Mouse (Mus musculus) embryo, embryonic 11 days (tissue): ENCODE data around the gene Zp3r.
"Not testable (repeated sequence)": the region's sequence is repeated elsewhere in the genome, so short reads cannot be mapped to it uniquely, and the experiment has no call there.

Source experiments
- DNase-seq: peaks from one replicate; pipeline ENCODE4 v3.0.0-alpha.2; 2015

The Zp3r gene

DNA sequence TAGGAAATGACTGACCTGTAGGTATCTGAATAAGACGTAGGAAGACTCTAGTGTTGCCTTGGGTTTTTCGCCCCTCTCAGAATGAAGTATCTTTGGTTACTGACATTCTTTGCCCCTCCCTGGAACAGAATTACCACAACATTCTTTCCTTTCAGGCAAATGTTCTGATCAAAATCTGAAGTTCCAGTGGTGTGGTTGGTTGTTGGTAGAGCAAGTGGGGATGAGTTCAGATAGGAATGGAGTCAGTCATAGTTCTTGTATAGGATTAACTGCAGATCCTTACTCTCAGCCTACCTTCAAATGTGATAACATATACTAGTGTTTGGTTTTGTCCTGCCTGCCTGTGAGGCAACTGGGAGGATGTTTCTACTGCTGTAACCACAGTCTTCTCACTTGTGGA, at the start of gene Zp3r:
Gene Zp3r, minus strand, starts transcription at position 101 of the 400 bp plus-strand sequence.
- DNase-seq = no peak

DNA sequence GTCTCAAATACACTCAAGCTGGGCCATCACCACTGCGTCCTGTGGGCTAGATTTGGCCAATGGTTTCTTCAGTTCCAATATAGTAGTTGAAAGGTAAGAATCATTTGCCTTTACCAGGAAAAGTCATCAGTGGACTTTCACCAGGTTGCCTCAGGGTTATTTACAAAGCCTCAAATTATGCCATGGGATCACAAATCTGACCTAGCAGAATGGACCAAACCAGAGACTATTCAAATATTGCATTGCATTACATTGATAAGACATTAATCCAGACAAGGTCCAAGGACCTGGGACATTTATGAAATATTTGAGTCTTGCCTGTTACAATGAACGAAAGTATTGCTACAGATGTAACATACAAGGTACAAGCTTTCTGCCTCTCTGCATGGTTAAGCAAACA, 49.1 kb upstream of the Zp3r start:
- no peak for DNase-seq

DNA sequence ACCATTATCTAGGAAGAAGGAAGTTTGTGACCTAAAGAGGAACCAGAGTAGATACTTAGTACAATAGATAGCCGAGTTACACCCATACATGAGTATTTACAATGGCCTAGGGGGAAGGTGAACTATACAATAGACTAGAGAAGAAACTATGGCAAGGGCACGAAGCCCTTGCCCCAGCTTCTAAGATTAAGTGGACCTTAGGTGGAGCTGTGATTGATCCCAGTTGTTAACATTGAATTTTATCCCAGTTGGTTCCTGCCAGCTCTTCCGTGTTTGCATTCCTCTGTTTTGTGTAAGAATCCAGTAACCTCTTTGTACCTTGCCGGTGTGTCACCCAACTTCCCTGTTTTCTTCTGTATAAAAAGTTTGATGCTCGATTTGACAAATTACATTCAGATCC, 34.2 kb upstream of the Zp3r start:
- not testable (repeated sequence) for DNase-seq

DNA sequence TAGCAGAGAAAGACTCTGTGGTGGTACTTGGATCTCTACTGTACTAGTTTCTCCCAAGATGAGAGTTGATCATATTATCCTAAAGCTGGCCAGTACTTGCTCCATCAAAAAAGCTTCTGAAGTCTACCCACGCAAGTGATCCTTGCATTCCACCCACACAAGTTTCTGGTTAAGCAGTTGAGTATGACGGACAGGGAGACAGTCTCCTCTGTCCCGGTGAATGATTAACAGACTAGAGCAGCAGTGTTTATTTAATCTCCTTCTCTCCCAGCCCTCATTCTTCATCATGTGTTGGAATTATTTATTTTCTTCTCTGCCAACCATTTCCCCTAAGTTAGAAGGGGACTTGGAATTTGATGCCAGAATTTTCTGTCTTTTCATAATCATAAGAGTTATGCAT, 32.0 kb upstream of the Zp3r start, which contains the start of gene C4bp:
Gene C4bp, minus strand, starts transcription at position 179 of the 400 bp plus-strand sequence.
- DNase-seq = no peak

DNA sequence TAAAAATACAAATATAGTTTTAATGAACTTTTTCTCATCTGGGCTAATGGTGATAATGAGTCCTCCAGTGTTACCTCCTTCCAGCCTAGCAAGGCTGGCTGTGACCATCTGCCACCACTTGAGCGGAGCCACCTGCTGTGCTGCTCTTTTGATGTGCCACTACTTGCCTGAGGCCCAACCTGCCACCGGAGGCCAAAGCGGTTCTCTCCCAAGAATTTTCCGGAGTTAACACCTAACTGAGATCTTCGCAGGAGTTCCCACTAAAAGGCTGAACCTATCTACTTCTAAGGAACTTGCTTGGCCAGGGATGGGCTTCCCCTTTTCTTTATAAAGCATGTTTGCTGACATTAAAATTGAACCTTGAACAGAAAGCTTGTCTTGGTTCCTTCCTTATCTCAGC, 30.2 kb upstream of the Zp3r start:
- DNase-seq = not testable (repeated sequence)

DNA sequence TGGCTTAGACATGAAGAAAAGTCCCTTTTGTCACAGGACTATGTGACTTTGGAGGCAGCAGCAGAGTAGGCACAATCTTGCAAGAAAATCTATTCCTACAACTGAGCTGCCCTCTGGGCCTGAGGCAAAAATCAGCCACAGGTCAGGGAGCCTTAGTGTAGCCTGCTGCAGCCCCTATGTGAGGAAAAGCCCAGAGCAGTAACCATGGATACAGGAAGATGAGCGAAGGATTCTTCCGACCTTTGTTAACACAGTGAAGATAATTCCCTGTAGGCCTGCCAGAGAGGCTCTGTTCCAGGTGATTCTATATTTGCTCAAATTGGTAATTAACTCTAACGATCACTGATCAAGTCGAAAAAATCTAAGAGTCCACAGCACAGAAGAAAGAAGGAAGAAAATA, 14.7 kb upstream of the Zp3r start:
- DNase-seq = no peak

DNA sequence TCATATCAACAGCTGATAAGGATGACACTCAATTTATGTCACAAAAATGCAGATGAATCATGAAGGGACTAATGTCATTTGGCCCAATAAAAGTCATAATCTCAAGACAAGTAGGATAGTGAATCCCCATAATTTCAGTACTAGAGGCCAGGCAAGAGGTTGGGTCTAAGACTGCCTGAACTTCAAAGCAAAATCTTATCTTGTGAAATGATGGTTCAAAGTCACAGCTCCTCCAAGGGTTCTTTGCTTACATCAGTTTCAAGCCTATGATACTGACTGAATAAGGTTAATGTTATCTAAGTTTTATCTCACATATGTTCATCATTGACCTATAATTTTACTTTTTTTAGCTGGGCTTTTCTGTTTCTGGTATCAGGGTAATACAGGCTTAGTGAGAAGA, 11.5 kb upstream of the Zp3r start:
- DNase-seq = no peak

DNA sequence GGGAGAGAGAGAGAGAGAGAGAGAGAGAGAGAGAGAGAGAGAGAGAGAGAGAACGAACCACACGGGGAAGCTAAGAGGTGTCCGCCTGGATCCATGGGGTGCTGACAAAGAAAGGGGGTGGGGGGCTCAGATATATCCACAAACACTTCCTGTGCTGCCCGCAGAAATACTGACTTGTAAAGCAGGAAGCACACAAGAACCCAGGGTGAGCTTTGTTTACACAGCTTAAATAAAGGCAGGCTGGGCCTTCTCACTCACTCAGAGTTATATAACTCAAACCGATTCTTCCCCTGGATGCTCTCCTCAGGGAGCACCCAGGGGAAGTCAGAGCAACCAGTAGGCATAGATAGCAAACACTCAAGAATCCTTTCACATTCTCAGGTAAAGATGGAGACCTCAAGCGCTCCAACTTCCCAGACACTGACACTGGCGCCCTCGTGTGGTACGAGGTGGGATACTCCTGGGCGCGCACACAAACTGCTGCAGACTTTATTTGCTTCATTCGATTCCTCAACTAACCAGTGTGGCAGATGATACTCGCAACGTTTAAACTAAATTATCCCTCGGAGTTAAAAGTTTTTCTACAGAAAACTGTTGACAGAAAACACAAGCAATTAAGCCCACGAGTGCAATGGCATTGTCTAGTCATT, 4.5 kb upstream of the Zp3r start:
- peak; percentile 72 for DNase-seq

DNA sequence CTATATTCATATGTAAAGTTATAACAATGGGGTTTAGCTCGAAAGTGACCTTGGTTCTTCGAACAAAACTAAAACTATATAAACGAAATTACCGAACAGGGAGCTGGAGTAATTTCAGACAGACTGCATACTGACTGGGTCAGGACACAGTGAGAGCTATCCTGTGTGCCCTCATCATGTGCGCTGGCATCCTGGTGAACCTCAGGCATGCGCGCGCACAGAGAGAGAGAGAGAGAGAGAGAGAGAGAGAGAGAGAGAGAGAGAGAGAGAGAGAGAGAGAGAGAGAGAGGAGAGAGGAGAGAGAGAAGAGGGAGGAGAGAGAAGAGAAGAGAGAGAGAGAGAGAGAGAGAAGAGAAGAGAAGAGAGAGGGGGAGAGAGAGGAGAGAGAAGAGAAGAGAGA, 3.9 kb upstream of the Zp3r start:
- no peak for DNase-seq

DNA sequence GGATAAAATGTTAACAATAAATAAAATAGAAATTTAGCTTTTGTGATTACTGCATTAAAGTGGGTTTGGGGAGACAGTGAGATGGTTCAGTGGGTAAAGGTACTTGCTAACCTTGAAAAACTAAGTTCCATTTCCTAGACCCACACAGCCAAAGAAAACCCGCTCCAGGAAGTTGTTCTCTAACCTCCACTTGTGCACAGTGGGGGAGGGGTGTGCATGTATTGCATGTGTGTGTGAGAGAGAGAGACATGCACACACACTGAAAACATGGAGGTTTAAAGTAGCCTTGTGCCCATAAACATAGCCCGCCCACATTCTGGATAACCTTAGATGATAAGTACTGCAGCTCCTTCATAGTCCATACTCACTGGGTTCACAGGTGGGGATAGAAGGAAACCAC, 33.1 kb downstream of the Zp3r start:
- DNase-seq = no peak

DNA sequence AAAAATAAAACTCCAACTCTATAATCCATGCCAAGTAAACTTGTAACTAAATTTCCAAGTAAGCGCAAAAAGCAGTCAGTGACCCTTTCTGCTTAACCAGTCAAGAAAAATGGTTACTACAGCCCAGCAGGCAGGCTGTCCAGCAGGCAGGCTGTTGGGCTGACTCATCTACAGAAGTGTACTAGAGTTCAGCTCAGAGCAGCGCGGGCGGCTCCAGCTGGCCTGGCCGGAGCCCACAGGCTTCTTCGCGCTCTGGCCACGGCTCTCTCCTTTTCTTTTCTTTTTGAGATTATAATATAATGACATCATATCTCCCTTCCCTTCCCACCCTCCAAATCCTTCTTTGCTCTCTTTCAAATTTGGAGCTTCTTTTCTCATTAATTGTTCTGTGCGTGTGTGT, 40.8 kb downstream of the Zp3r start:
- DNase-seq = no peak

DNA sequence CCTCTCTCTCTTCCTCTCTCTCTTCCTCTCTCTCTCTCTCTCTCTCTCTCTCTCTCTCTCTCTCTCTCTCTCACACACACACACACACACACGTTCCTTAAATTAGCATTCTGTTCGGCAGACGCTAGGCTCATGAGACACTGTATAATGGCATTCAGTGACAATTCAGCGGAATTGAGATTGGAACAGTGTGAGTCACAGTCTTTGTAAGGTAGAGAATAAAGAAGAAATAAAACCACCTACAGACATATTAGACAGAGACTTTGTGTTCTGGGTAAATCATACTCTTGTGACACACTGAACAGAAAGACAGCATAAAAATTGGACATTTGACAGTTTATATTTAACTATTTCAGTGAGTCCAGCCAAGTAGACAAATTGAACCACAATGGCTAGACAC, 53.0 kb downstream of the Zp3r start:
- no peak for DNase-seq

DNA sequence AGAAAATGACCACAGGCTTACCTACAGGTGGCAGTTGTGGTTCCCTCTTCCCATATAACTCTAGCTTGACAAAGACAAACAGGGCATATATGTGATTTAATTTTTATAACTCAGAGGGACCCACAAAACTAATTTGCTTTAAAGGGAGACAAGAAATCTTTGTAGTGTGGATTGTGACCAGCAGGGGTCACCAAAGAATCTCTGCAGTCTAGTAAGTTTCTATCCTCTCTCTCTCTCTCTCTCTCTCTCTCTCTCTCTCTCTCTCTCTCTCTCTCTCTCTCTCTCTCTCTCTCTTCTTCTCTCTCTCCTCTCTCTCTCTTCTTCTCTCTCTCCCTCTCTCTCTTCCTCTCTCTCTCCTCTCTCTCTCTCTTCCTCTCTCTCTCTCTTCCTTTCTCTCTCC, 53.5 kb downstream of the Zp3r start:
- DNase-seq = peak; percentile 51

DNA sequence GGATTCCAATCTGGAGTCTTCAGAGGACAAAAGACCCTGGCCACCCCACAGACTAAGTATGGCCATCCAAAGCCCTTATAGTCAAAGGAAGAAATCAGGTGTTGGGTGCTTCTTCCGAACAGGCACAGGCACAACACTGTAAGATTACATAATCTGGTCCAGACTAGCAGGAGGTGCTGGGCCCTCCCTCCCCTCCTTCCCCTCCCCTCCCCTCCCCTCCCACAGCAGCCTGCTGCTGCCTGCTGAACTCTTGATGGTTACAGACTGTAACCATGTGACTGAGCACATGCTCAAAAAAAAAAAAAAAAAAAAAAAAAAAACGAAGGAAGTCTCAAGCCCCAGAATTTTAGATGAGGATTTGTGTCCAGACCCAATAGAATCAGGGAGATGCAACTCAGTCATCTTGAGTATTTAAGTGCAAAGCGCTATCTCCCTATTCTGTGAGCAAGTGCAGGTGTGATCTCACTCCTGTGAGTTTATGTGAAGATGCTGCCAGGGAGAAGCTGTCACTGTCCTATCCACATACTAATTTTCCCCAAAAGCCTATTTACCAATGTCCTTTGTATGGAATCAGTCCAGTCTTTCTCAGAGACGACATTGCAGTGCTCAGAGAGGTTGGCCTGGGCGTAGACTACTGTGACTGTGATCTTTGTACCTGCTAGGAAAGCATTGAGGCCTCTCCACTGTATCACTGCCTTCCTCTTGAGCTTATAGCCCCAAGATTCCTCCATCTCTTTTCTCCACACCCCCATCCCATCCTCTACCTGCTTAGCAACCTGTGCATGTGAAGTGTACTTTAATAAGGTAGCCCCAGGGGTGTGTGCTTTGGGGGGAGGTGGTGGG, 77.8 kb downstream of the Zp3r start:
- no peak for DNase-seq

DNA sequence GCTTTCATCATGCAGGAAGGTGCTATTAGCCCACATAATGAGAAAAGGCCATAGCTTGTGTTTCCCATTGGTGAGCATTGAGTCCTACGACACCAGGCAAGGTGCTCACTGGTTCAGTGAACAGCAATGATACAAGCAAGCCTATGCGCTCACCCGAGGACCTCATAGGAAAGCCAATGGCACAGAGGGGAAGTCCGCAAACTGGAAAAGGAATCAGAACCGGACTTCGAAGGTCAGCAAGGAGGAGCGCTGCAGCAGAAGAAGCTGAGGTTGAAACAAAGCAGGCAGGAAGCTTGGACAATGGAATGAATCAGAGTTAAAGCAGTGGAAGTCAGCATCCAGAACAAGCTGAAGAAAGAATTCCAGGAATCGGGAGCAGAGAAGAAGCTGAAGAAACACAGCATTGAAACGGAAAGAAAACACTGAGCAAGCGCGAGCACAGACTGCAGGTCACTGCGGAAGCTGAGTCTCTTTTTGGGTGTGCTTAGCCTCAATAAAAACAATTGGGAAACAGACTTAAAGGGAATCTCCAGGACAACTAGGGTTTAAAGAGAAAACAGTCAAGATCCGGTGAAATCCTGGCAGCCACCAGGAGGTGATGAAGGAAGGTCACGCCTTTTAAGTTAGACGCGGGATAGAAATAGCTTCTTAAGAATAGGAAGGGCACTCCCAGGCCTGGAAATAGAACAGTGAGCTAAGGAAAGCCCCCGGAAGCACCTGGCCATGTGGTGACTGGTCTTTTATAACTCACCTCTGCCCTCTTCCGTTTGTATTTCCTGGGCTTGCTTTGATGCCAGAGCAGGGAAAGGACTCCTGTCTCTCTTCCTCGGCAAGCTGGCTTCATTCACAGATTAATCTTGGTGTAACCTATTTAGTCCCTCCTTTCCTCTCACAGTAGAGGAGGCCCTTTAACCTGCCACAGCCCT, 78.9 kb downstream of the Zp3r start:
- no peak for DNase-seq

DNA sequence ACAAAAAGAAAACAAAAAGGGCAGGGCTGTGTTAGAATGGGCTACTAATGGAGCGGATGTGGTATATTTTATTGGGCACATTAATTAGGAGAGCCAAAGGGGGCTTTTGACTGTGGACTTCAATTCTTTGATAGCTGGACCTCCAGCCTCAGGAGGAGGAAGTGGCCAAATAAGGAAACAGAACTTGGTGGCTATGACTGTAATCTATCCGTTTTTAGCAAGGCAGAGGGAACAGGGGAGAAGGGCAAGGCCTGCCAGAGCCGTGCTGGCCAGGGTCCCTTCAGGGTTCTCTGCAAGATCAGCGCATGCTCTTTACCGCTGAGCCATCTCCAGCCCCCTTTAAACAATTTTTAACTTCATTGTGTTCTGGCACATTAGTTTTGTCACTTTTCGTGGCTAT, 79.7 kb downstream of the Zp3r start:
- DNase-seq = no peak

DNA sequence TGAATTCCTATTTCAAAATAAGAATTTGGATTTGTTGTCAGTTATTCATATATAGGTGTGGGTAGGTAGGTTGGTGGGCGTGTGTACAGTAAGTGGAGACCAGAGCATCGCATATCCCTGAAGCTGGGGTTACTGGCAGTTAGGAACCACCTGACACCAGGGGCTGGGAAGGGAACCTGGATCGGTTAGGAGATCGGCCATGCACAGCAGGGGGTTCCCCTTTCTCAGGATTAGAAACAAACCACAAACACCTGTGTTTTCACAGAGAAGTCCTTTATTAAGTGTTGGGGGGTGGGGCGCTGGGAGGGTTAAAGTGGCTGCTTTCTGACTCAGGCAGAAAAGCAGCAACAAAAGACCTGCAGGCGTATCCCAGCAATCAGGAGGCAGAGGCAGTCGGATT, 80.3 kb downstream of the Zp3r start:
- DNase-seq = peak; percentile 13

DNA sequence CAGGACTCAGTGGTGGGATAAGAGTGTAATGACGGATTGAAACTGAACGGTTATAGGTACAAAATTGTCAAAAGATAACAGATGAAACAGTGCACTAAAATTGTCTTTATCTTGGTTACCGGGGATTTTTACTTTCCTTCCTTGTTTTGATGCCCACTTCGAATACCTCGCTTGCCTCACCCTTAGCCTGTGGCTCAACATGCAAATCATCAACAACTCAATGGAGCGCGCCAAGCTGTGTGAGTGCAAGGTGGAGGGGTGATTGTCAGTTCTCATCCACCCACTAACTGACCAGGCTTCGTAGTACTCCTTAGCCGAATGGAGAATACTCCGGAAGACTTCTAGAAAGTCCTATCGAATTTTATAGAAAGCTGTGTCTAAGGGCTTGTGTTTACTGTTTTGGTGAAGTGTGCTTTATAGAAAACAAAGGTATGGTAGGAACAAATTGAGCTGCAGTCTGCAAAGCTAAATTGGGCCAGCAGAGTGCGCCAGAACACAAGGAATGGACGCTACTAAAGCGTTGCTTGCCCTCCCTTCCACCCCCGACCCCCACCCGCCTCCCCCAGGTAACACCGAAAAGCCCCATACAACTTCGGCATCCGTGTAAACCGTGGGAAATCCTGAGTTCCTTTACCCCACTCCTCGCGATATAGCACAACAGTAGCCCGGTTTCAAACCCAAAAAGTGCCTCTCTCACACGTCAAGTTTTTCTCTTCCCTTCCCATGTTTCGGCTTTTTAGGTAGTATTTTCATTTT, 81.6 kb downstream of the Zp3r start:
- DNase-seq = peak; percentile 60
